Mouse (Mus musculus) forebrain, postnatal 0 days (tissue): ENCODE measurements around the gene Caln1. TPM values are rescaled to one million over a fixed set of nuclear protein-coding genes. Genes with fewer than 3 reads are reported as not detected.

Source experiments
- ATAC-seq: fragments of 200-750 bp; cut with Nextera tagmentation; 2 replicates; pipeline ENCODE4 v1.8.0; 2017; ENCODE audit warnings: mild to moderate bottlenecking, moderate library complexity
- DNase-seq: peaks from one replicate; pipeline ENCODE4 v3.0.0-alpha.2; 2015
- H3K27ac ChIP-seq: fragments of 300-500 bp; sonication (generic); 2 replicates; pipeline ENCODE4 v1.5.1; 2014; ENCODE audit warnings: low read depth, mild to moderate bottlenecking, antibody characterized with exemption, low read length, moderate library complexity, mixed read lengths
- H3K27me3 ChIP-seq: fragments of 300-500 bp; sonication (generic); 2 replicates; pipeline ENCODE4 v1.6.1; 2014; ENCODE audit warnings: mild to moderate bottlenecking, low read length, mixed read lengths; ENCODE audit not compliant: insufficient read depth
- H3K36me3 ChIP-seq: fragments of 300-500 bp; sonication (generic); 2 replicates; pipeline ENCODE4 v1.6.1; 2014; ENCODE audit warnings: mild to moderate bottlenecking, moderate library complexity; ENCODE audit not compliant: insufficient read depth
- H3K4me1 ChIP-seq: fragments of 300-500 bp; sonication (generic); 2 replicates; pipeline ENCODE4 v1.6.1; 2014; ENCODE audit warnings: antibody characterized with exemption; ENCODE audit not compliant: insufficient read depth
- H3K4me2 ChIP-seq: fragments of 300-500 bp; sonication (generic); 2 replicates; pipeline ENCODE4 v1.6.1; 2014; ENCODE audit warnings: low read depth, mild to moderate bottlenecking, moderate library complexity
- H3K4me3 ChIP-seq: fragments of 300-500 bp; sonication (generic); 2 replicates; pipeline ENCODE4 v1.5.1; 2014; ENCODE audit warnings: low read depth, low read length, mixed read lengths
- H3K9ac ChIP-seq: fragments of 300-500 bp; sonication (generic); 2 replicates; pipeline ENCODE4 v1.6.1; 2014; ENCODE audit warnings: mild to moderate bottlenecking
- H3K9me3 ChIP-seq: fragments of 300-500 bp; sonication (generic); 2 replicates; pipeline ENCODE4 v1.6.1; 2016; ENCODE audit warnings: low read length
- CTCF ChIP-seq: sonication (generic); IDR thresholded peaks from 2 replicates; pipeline ENCODE4 v1.5.1; 2016; ENCODE audit warnings: antibody characterized with exemption, control low read depth, low read depth
- WGBS: fragments of 180-500 bp; shearing (Covaris S2); extraction: QIAGEN DNeasy Blood & Tissue Kit; methylation state at CpG from one replicate; pipeline ENCODE4 v1.1.7; 2014; 5-methylcytosine and 5-hydroxymethylcytosine counted together
- polyA plus RNA-seq: library from polyadenylated mRNA; unstranded; fragments of >200 nt; fragmentation: Nextera tagmentation; extraction: Ambion mirVana; gene quantifications from 2 replicates; pipeline ENCODE4 v1.2.1, GENCODE M21; 2015
- total RNA-seq: library from RNA; depleted of rRNA; stranded (reverse); fragments of >200 nt; gene quantifications from 2 replicates; pipeline ENCODE4 v1.2.3, GENCODE M21; 2014

The Caln1 gene
- total and polyA plus RNA-seq, 2 experiments from 2014 or later, result 48.7 to 58.7 TPM

GRCm38 (mm10) chr5:130345871-130346270 lies 23.4 kb upstream of the Caln1 start:
- no peaks in the 10 kb centered on the region for H3K9me3 ChIP-seq
- H3K36me3 ChIP-seq, result peaks cover 7% of the 10 kb centered on the region; the same call in 1 of the 2 replicates
- H3K9ac ChIP-seq, result no peak overlapping the region
- no peak overlapping the region for H3K4me2 ChIP-seq
- no peak for DNase-seq
- H3K4me1 ChIP-seq, result no peaks in the 10 kb centered on the region
- no peak for TF ChIP-seq CTCF
- no peak for ATAC-seq
- H3K27me3 ChIP-seq, result no peaks in the 10 kb centered on the region
- no peak overlapping the region for H3K4me3 ChIP-seq
- 84% methylated on average over 2 of the region's 2 CpGs for WGBS
- H3K27ac ChIP-seq, result no peak overlapping the region

- Histone ChIP-seq H3K27me3 (no peaks in the 10 kb centered on the region), H3K27ac (no peak overlapping the region), H3K9me3 (no peaks in the 10 kb centered on the region), H3K36me3 (no peaks in the 10 kb centered on the region), H3K4me3 (no peak overlapping the region), H3K4me2 (no peak overlapping the region), H3K4me1 (no peaks in the 10 kb centered on the region), H3K9ac (no peak overlapping the region)
- no peak for DNase-seq
- ATAC-seq, result no peak
- TF ChIP-seq CTCF, result 0 out of 2 replicates have a peak, but pooled peaks have one; percentile 20
- 61% methylated on average over 7 of the region's 7 CpGs for WGBS
These were observed 14.0 kb upstream of the Caln1 start for GRCm38 (mm10) chr5:130355223-130355622.

DNA sequence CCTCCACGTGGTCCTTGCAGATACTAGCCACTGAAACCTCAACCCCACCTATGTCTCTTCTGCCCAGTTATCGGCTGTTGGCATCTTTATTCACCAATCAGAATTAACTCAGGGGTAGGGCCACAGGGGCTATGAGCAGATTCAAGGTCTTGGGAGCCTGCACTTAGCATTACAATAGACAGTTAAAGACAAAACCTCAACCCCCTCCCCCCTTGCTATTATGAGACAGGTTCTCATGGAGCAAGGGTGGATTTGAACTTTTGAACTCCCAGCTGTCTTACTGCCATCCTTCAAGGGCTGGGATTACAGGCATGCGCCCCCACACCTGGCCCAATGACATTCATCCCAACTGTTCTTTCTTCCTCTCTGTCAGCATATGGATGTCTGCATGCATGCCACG lies 6.1 kb upstream of the Caln1 start:
- Histone ChIP-seq H3K4me2 (no peak overlapping the region), H3K9ac (no peak overlapping the region), H3K36me3 (no peaks in the 10 kb centered on the region), H3K4me3 (no peak overlapping the region), H3K27ac (no peak overlapping the region), H3K27me3 (no peaks in the 10 kb centered on the region), H3K9me3 (no peaks in the 10 kb centered on the region), H3K4me1 (no peaks in the 10 kb centered on the region)
- ATAC-seq, result no peak
- TF ChIP-seq CTCF, result no peak
- 66% methylated on average over 4 of the region's 4 CpGs for WGBS
- DNase-seq, result no peak

DNA sequence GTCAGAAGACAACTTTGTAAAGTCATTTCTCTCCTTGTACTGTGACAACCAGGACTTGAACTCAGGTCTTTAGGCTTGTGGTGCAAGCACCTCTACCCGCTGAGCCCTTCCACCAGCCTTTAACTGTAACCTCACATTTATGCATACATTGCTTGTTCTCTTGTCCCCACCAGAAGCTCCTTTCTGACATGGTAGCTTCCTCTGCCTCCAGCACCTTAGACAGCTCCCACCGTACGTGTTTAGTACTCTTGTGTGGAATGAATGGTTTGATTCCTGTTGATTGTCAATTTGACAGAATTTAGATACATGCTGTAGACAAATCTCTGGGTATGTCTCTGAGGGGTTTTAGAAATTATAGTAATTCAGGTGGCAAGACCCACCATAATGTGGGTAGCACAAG lies 5.5 kb upstream of the Caln1 start:
- Histone ChIP-seq H3K4me1 (no peaks in the 10 kb centered on the region), H3K27ac (no peak overlapping the region), H3K27me3 (no peaks in the 10 kb centered on the region), H3K36me3 (no peaks in the 10 kb centered on the region), H3K4me3 (no peak overlapping the region), H3K9ac (no peak overlapping the region), H3K9me3 (no peaks in the 10 kb centered on the region), H3K4me2 (no peak overlapping the region)
- TF ChIP-seq CTCF, result no peak
- DNase-seq (no peak), ATAC-seq (no peak)
- whole genome bisulfite sequencing, result 60% methylated on average over 3 of the region's 3 CpGs

GRCm38 (mm10) chr5:130368236-130368635 lies 1.0 kb upstream of the Caln1 start:
- no peaks in the 10 kb centered on the region for H3K27me3 ChIP-seq
- no peaks in the 10 kb centered on the region for H3K9me3 ChIP-seq
- ATAC-seq (no peak), DNase-seq (no peak)
- TF ChIP-seq CTCF, result no peak
- H3K4me1 ChIP-seq, result no peaks in the 10 kb centered on the region
- no peak overlapping the region for H3K27ac ChIP-seq
- H3K9ac ChIP-seq, result no peak overlapping the region
- H3K36me3 ChIP-seq, result no peaks in the 10 kb centered on the region
- no peak overlapping the region for H3K4me3 ChIP-seq
- no peak overlapping the region for H3K4me2 ChIP-seq
- 82% methylated on average over 6 of the region's 6 CpGs for WGBS

- Histone ChIP-seq H3K9me3 (no peaks in the 10 kb centered on the region), H3K36me3 (no peaks in the 10 kb centered on the region), H3K4me1 (no peaks in the 10 kb centered on the region), H3K27ac (no peak overlapping the region), H3K4me2 (no peak overlapping the region), H3K27me3 (no peaks in the 10 kb centered on the region), H3K9ac (no peak overlapping the region), H3K4me3 (no peak overlapping the region)
- 93% methylated on average over 3 of the region's 3 CpGs for WGBS
- ATAC-seq, result no peak
- no peak for DNase-seq
- TF ChIP-seq CTCF, result no peak
These were observed 6.2 kb downstream of the Caln1 start for GRCm38 (mm10) chr5:130375411-130375810.

DNA sequence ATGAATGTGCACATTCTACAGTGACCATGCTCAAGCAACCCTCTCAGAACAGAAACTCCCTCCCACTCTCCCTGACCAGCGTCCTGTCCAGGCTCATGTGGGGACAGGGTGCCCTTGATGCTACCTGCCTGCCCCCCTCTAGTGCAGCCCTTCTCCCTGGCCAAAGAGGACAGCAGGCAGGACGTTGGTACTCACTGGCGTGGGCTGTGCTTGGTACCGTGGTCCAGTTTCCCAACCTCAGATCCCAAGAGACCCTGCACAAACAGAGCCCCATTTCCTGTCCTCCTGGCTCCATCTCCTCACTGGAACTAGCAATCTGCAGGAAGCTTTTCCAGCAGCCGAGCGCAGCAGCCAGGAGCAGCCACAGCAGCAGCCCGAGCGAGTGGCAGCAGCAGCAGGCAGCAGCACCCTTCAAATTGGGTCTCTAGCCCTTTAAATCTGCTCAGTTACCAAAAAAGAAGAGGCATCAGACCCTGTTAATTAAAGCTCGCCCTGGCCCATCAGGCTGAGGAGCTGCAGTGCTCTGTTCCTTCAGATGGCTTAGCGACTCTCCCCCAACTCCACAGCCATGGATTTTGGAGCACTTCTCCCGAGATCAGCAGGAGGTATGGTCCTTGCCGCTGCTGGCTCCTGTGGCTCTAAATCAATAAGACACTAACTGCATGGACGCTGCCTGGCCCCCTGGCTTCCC lies 15.1 kb downstream of the Caln1 start, which contains the start of gene A330070K13Rik:
Gene A330070K13Rik, minus strand, starts transcription at position 410 of the 691 bp plus-strand sequence.
- Histone ChIP-seq H3K9ac (peak within 1 kb of the TSS; percentile 37; the same call in 1 of the 2 replicates), H3K9me3 (no peaks in the 10 kb centered on the region), H3K4me1 (peaks cover 7% of the 10 kb centered on the region; the same call in 1 of the 2 replicates), H3K36me3 (no peaks in the 10 kb centered on the region), H3K4me2 (peak within 1 kb of the TSS; percentile 43), H3K27ac (no peak within 1 kb of the TSS; the same call in 1 of the 2 replicates), H3K4me3 (peak within 1 kb of the TSS; percentile 16; the same call in 1 of the 2 replicates), H3K27me3 (no peaks in the 10 kb centered on the region)
- TF ChIP-seq CTCF, result no peak
- ATAC-seq, result no peak
- 12% methylated on average over 13 of the region's 13 CpGs for WGBS
- DNase-seq, result no peak
